Mouse (Mus musculus): Measurements from ENCODE around the gene Eif2b2. TPM values are rescaled to one million over a fixed set of nuclear protein-coding genes. Genes with fewer than 3 reads are reported as not detected.

The Eif2b2 gene
- total RNA-seq, 2 experiments from 2014 or later: 47.1 to 54.2 TPM

DNA sequence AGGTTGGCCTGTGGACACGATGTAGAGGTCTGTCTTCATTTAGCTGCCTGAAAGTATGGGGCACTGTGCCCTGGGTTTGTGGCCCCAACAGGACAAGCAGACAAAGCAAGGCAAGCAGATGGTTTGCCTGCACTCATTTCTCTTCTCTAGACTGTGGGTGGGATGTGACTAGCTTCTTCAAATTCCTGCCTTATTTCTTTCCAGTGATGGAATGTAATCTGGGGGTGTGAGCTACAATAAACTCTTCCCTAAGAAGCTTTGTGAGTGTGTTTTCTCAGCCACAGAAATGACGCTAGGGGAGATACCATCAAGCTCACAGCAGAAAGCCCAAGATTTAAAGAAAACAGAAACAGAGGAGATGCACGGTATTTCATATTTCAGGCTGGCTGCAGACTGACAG lies 32.8 kb downstream of the Eif2b2 start:
- no peak for DNase-seq

DNA sequence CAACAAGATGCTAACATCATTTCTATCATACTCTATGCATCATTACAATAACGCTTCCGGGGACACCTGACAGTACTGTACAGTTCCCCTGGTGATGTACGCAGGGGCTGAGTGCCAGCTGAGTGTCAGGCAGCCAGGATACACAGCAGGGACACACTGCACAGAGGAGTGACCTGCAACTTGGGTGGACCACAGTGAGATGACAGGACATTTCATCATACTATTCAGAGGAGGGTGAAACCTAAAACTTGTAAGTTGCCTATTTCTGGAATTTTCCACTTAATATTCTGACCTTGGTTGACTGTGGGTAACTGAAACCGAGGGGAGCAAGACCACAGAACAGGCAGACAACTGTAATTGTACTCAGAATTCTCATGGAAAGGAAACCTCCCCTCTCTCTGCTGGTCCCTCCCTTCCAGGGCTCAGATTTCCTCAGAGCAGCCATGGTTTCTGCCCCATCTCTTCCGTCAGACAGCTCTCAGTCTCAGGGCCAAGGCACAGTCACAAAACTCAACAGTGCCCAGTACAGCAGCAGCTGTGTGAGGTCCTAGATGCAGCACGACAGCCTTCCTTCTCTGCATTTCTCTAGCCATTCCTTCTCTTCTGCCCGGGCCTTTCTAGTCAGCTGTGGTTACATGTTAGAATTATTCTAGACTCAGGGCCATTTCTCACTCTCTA lies 36.9 kb downstream of the Eif2b2 start:
- no peak for DNase-seq

DNA sequence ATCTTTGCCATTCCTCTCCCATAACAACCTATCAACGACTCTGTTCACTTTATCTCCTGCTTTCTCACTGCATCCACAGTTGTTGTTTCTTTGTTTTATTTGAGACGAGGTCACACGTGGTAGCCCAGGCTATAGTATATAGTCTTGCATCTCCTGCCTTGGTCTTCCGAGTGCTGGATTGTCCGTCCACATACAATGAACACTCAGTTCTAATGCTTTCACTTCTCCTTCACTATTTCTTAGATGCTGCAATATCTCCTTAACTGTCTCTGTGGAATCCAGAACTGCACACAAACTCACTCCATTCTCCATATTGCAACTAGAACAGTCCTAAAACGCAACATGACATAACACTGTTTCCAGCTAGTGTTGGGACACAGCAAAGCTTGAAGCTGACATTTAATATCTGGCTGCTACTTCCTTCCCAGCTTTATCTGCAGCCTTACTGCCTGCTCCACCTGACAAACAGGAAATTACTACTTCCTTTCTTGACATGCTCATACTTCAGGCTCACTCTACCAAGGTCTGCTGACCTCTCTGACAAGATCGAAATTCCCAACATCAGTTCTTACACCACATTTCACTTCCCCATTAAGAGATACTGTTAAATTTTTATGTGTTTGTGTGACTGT lies 37.8 kb downstream of the Eif2b2 start:
- DNase-seq: no peak

DNA sequence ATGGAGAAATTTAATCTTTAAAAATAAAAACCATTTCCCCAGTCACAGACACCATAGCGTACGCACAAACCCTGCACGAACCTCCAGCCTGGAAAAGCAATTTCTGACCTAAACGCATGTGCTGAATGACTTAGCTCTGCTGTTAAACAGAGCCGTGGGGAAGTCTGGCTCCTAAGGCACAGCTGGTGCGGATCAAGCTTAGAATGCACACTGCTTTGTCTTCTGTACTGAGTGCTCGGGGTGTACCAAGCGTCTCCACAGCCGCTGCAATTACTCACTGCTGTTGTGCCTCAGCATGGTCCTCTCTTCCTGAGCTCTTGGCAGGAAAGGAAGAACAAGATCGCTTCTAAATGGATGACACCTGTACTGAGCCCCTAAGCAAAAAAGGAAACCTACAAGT lies 43.2 kb downstream of the Eif2b2 start:
- no peak for DNase-seq

DNA sequence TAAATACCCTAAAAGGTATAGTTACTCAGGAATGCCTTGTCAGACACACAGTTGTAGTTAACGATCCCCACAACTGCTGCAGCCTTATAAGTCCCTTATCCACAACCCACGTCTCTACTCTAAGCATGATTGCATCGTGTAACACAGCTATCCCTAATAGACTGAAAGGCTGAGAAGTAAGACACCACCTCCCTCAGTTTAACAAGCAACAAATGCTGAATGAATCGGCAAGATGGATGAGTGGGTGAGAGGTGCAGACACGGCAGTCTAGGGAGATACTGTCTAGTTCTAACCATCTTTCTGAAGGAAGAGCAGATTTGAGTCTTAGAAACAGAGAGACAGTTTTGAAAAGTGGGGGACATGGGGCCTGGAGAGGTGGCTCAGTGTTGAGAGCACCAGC lies 43.9 kb downstream of the Eif2b2 start:
- DNase-seq: no peak

DNA sequence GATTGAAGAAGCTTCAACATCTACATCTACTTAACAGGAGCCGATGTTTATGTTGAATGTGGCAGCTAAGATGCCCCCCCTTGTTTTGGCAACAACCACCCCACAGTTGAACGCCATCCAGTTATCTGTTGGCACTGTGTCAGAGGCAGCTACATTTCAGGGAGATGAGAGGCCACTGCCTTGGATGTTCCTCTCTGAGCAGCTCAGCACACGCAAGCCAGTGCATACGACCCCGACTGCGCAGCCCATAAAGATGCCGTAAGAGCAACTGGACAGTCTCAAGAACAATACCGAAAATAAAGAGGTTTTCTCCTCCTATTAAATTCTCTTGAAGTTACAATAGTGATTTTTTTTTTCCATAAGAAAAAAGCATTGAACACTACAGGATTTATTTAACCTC lies 45.2 kb downstream of the Eif2b2 start:
- DNase-seq: no peak

- DNase-seq: no peak
Observed at GRCm38 (mm10) chr12:85264940-85265339, 45.7 kb downstream of the Eif2b2 start.

DNA sequence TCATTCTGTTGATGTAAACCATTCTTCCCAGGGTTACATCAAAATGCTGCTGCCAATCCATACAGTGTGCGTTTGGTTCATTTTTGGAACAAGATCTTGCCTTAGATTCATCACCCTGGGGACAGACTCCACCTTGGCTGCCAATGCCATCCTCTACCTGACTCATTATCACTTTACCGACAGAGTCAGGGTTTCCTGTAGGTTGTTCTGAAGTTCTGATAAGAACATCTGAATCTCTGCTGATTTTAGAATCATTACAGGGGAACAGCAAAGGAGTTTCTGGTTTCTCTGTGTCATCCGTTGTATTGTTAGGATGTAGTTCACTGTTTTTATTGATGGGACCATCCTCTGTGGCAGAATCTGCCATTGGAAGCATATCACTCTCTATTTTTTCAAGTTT lies 47.0 kb downstream of the Eif2b2 start:
- DNase-seq: no peak

DNA sequence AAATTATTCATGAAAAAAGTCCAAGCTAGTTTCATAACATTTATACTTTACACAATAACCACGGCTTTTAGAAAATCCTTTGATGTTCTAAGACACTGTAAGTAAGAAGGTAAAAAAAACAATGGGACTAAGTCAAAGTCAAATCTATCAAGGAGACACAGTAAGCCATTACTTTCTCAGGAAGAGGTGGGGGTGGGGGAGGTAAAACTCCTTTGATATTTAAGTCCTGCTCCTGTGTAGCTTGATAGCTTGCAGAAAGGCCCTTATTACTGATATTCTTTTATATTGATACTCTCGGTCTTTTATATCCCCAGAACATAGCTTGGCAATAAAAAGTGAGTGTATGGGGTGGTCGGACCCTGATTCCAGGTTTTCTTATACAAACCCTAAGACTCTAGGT lies 50.5 kb downstream of the Eif2b2 start:
- no peak for DNase-seq

DNA sequence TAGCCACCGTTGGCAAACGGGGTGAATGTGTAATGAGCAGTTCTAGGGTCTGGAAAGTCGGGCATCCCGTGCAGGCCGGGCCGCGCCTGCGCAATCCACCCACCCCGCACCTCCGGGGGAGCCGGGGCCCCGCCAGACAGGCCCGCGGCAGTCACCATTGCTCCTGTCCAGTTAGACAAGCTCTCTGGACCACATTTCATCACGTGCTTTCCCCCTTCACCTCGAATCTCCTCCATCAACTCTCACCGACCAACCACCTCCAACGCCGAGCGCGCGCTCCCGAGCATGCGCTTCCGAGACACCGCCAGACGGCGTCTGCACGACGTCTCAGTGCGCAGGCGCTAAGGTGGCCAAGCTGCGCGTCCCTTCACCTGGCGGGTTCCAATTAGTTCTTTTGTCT lies 51.0 kb downstream of the Eif2b2 start, which contains the start of gene Mlh3:
Gene Mlh3 (minus strand): TSS at position 281 of the 400 bp plus-strand sequence.
- DNase-seq: peak; percentile 76

DNA sequence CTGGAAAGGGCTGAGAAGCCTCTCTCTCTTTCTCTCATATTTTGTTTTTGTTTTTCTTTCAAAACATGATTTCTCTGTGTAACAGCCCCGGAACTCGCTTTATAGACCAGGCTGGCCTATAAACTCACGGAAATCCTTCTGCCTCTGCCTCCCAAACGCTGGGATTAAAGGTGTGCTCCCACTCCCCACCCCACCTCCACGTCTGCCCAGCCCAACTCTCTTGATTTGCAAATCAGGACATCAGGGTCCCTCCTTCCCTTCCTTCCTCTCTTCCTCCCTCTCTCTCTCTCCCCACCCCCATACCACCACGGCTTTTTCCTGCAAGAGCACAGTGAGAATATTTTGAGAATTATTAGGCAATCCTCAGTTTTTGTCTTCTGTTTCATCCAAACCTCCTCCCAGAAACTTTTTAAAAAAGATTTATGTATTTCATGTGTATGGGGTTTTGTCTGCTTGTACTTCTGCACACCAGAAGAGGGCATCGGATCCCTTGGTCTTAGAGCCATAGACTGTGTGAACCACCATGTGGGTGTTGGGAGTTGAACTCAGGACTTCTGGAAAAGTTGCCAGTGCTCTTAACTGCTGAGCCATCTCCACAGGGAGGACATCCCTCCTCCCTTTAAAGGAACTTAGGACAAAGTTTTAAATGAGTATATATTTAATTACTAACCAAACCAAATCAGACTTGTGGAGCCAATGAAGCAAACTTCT lies 52.0 kb downstream of the Eif2b2 start:
- DNase-seq: no peak

GRCm38 (mm10) chr12:85271843-85272206 lies 52.5 kb downstream of the Eif2b2 start:
- DNase-seq: no peak

- DNase-seq: no peak
Observed at GRCm38 (mm10) chr12:85273508-85273907, 54.2 kb downstream of the Eif2b2 start.

Small RNAs within 50 kb of the gene (microRNA-seq; reads per million reads assigned to microRNA genes)
- gene Mir6938 (ENCODE audit: borderline replicate concordance in 2 of 2): 0 to 0.53 reads per million in 2 experiments

Other genes starting within 250 kb of the Eif2b2 start
- 10 to 100 TPM; 26.7 to 27.0 TPM for gene Fcf1, start 248.6 kb upstream of the Eif2b2 start, total RNA-seq (2021)
- 10 to 100 TPM; 16.6 to 18.9 TPM for gene Arel1, start 248.6 kb upstream of the Eif2b2 start, total RNA-seq (2021)
- 10 to 100 TPM; 15.8 to 16.5 TPM for gene Ylpm1, start 223.2 kb upstream of the Eif2b2 start, total RNA-seq (2021)
- gene Prox2, start 108.7 kb upstream of the Eif2b2 start, total RNA-seq (2021): 1 to 10 TPM; 2.2 to 2.3 TPM
- 100 to 1,000 TPM; 326 to 330 TPM for gene Dlst, start 108.6 kb upstream of the Eif2b2 start, total RNA-seq (2021)
- gene Rps6kl1, start 68.2 kb upstream of the Eif2b2 start, total RNA-seq (2021): 1 to 10 TPM in 1 of 2 experiments, under 1 TPM in 1; 0.95 to 1.1 TPM
- 1 to 10 TPM; 1.3 to 1.8 TPM for gene Pgf, start 41.7 kb upstream of the Eif2b2 start, total RNA-seq (2021)
- gene Mlh3, start 51.1 kb downstream of the Eif2b2 start, total RNA-seq (2021): 1 to 10 TPM; 6.3 to 7.3 TPM
- gene Acyp1, start 69.0 kb downstream of the Eif2b2 start, total RNA-seq (2021): 10 to 100 TPM; 41.4 to 47.9 TPM
- 1 to 10 TPM; 1.1 to 1.2 TPM for gene Zc2hc1c, start 69.1 kb downstream of the Eif2b2 start, total RNA-seq (2021)
- gene Nek9, start 119.9 kb downstream of the Eif2b2 start, total RNA-seq (2021): 10 to 100 TPM; 76.8 to 83.5 TPM
- 100 to 1,000 TPM in 1 of 2 experiments, 10 to 100 TPM in 1; 97.1 to 117 TPM for gene Tmed10, start 155.4 kb downstream of the Eif2b2 start, total RNA-seq (2021)